Mouse (Mus musculus) testis, adult 2 months (tissue): ENCODE measurements around the gene Sertad3.

Experiments used
- CTCF ChIP-seq: fragments of 200-500 bp; IDR thresholded peaks from 2 replicates; pipeline ENCODE4 v1.5.1; 2012; ENCODE audit warnings: low read depth, mild to moderate bottlenecking, inconsistent platforms, low read length, moderate library complexity; ENCODE audit not compliant: control insufficient read depth, insufficient read depth, insufficient replicate concordance
- POLR2A ChIP-seq: fragments of 200-500 bp; IDR thresholded peaks from 2 replicates; pipeline ENCODE4 v1.6.1; 2012; ENCODE audit warnings: low read depth, mild to moderate bottlenecking, inconsistent platforms, low read length, moderate library complexity; ENCODE audit not compliant: control insufficient read depth

DNA sequence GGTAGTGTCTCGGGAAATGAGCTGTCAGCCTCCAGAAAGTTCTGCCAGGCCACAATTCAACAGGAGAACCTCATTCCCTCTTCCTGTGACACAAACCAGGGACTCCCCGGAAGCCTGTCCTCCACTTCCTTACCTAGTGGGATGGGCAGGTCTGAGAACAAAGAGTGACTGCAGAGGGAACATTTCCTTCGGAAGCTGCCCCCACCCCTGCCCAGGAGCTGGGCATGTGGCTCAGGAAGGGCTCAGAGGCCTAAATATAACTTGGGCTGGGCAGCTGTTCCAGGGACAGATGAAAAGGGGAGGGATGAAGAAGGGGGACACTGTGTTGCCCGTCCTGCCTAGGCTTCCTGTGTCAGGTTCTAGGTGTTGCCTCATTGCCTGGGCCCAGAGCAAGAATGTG is 28.1 kb downstream of the Sertad3 start:
- TF ChIP-seq CTCF, result no peak
- TF ChIP-seq POLR2A, result no peak
